Mouse (Mus musculus) intestine, embryonic 14.5 days (tissue): ENCODE data around the gene Tmc6. TPM values are rescaled to one million over a fixed set of nuclear protein-coding genes. Genes with fewer than 3 reads are reported as not detected.

ENCODE experiments used
- ATAC-seq: fragments of 200-750 bp; cut with Nextera tagmentation; replicated peaks from 2 replicates; pipeline ENCODE4 v1.8.0; 2017; ENCODE audit warnings: low read depth, moderate number of reproducible peaks, moderate TSS enrichment, moderate library complexity; ENCODE audit not compliant: low FRiP score, low TSS enrichment
- DNase-seq: peaks from one replicate; pipeline ENCODE4 v3.0.0-alpha.2; 2018; ENCODE audit warnings: low spot score
- H3K27ac ChIP-seq: fragments of 300-500 bp; sonication (generic); 2 replicates; pipeline ENCODE4 v1.5.1; 2014; ENCODE audit warnings: low read depth, mild to moderate bottlenecking, control low read depth
- H3K27me3 ChIP-seq: fragments of 300-500 bp; sonication (generic); replicated peaks from 2 replicates; pipeline ENCODE4 v1.6.1; 2014; ENCODE audit warnings: low read length, control low read depth; ENCODE audit not compliant: control insufficient read depth, insufficient read depth
- H3K36me3 ChIP-seq: fragments of 300-500 bp; sonication (generic); 2 replicates; pipeline ENCODE4 v1.6.1; 2014; ENCODE audit warnings: low read length, control low read depth; ENCODE audit not compliant: control insufficient read depth, insufficient read depth
- H3K4me1 ChIP-seq: fragments of 300-500 bp; sonication (generic); replicated peaks from 2 replicates; pipeline ENCODE4 v1.6.1; 2014; ENCODE audit warnings: low read length, control low read depth, mixed read lengths; ENCODE audit not compliant: control insufficient read depth, insufficient read depth
- H3K4me2 ChIP-seq: fragments of 300-500 bp; sonication (generic); 2 replicates; pipeline ENCODE4 v1.6.1; 2014; ENCODE audit warnings: low read length
- H3K4me3 ChIP-seq: fragments of 300-500 bp; sonication (generic); 2 replicates; pipeline ENCODE4 v1.5.1; 2014; ENCODE audit warnings: low read depth, low read length, control low read depth, mixed read lengths
- H3K9ac ChIP-seq: fragments of 300-500 bp; sonication (generic); 2 replicates; pipeline ENCODE4 v1.6.1; 2014; ENCODE audit warnings: mild to moderate bottlenecking, low read length
- H3K9me3 ChIP-seq: fragments of 300-500 bp; sonication (generic); 2 replicates; pipeline ENCODE4 v1.6.1; 2016; ENCODE audit warnings: low read length, control low read depth; ENCODE audit not compliant: control insufficient read depth
- WGBS: fragments of 180-500 bp; shearing (Covaris S2); extraction: QIAGEN DNeasy Blood & Tissue Kit; methylation state at CpG from one replicate; pipeline ENCODE4 v1.1.7; 2014; 5-methylcytosine and 5-hydroxymethylcytosine counted together
- polyA plus RNA-seq: library from polyadenylated mRNA; unstranded; fragments of >200 nt; fragmentation: Nextera tagmentation; extraction: Ambion mirVana; gene quantifications from 2 replicates; pipeline ENCODE4 v1.2.1, GENCODE M21; 2014

Gene Tmc6
- polyA plus RNA-seq, result 20.7 and 26.1 TPM in 2 replicates

GRCm38 (mm10) chr11:117781993-117782704 is at the start of gene Tmc6, which contains the start of gene Tmc8:
Gene Tmc6 (minus strand): TSS chr11:117782198.
Gene Tmc8 (plus strand): TSS chr11:117782076.
- peak within 1 kb of the TSS; percentile 53 for H3K9ac ChIP-seq
- WGBS, result 50% methylated on average over 24 of the region's 24 CpGs
- no peaks in the 10 kb centered on the region for H3K36me3 ChIP-seq
- H3K9me3 ChIP-seq, result no peaks in the 10 kb centered on the region
- DNase-seq, result no peak
- no peak for ATAC-seq
- peak within 1 kb of the TSS; percentile 89 for H3K4me2 ChIP-seq
- H3K27ac ChIP-seq, result peak within 1 kb of the TSS; percentile 83
- H3K27me3 ChIP-seq, result no peaks in the 10 kb centered on the region
- peak within 1 kb of the TSS; percentile 44 for H3K4me3 ChIP-seq
- peaks cover 32% of the 10 kb centered on the region for H3K4me1 ChIP-seq

- H3K27ac ChIP-seq, result peak overlapping the region; percentile 63; the same call in 1 of the 2 replicates
- no peaks in the 10 kb centered on the region for H3K36me3 ChIP-seq
- no peak for ATAC-seq
- 64% methylated on average over 9 of the region's 9 CpGs for WGBS
- no peaks in the 10 kb centered on the region for H3K27me3 ChIP-seq
- H3K4me3 ChIP-seq, result no peak overlapping the region
- no peak for DNase-seq
- no peak overlapping the region for H3K4me2 ChIP-seq
- H3K4me1 ChIP-seq, result peaks cover 48% of the 10 kb centered on the region
- peak overlapping the region; percentile 7; the same call in 1 of the 2 replicates for H3K9ac ChIP-seq
- H3K9me3 ChIP-seq, result no peaks in the 10 kb centered on the region
Observed at GRCm38 (mm10) chr11:117830401-117830800, 48.4 kb upstream of the Tmc6 start.

- no peak for ATAC-seq
- H3K27ac ChIP-seq, result peak overlapping the region; percentile 63
- H3K4me1 ChIP-seq, result peaks cover 48% of the 10 kb centered on the region
- WGBS, result 69% methylated on average over 2 of the region's 2 CpGs
- H3K4me2 ChIP-seq, result no peak overlapping the region
- H3K36me3 ChIP-seq, result no peaks in the 10 kb centered on the region
- H3K9ac ChIP-seq, result peak overlapping the region; percentile 7; the same call in 1 of the 2 replicates
- DNase-seq, result no peak
- no peaks in the 10 kb centered on the region for H3K9me3 ChIP-seq
- H3K4me3 ChIP-seq, result no peak overlapping the region
- H3K27me3 ChIP-seq, result no peaks in the 10 kb centered on the region
Observed at GRCm38 (mm10) chr11:117829671-117830215, 47.7 kb upstream of the Tmc6 start.

- H3K27ac ChIP-seq, result peak overlapping the region; percentile 63
- no peak for DNase-seq
- WGBS, result 39% methylated on average over 9 of the region's 9 CpGs
- peaks cover 52% of the 10 kb centered on the region for H3K4me1 ChIP-seq
- H3K27me3 ChIP-seq, result no peaks in the 10 kb centered on the region
- ATAC-seq, result no peak
- H3K9me3 ChIP-seq, result no peaks in the 10 kb centered on the region
- H3K9ac ChIP-seq, result no peak overlapping the region
- H3K4me2 ChIP-seq, result no peak overlapping the region
- no peak overlapping the region for H3K4me3 ChIP-seq
- no peaks in the 10 kb centered on the region for H3K36me3 ChIP-seq
Observed at GRCm38 (mm10) chr11:117828888-117829604, 47.0 kb upstream of the Tmc6 start.

- no peak overlapping the region for H3K4me2 ChIP-seq
- H3K27ac ChIP-seq, result peak overlapping the region; percentile 63
- 0 out of 2 replicates have a peak overlapping the region, but pooled peaks have one; percentile 5 for H3K9ac ChIP-seq
- H3K4me3 ChIP-seq, result no peak overlapping the region
- H3K9me3 ChIP-seq, result no peaks in the 10 kb centered on the region
- WGBS, result 66% methylated on average over 18 of the region's 18 CpGs
- H3K36me3 ChIP-seq, result 0 out of 2 replicates have a peak, but pooled peaks cover 3% of the 10 kb centered on the region
- no peak for DNase-seq
- no peak for ATAC-seq
- no peaks in the 10 kb centered on the region for H3K27me3 ChIP-seq
- H3K4me1 ChIP-seq, result peaks cover 56% of the 10 kb centered on the region
Observed at GRCm38 (mm10) chr11:117828149-117828887, 46.3 kb upstream of the Tmc6 start.

GRCm38 (mm10) chr11:117827386-117827785 is 45.4 kb upstream of the Tmc6 start:
- ATAC-seq, result no peak
- no peak overlapping the region for H3K27ac ChIP-seq
- no peak overlapping the region for H3K4me2 ChIP-seq
- no peaks in the 10 kb centered on the region for H3K9me3 ChIP-seq
- no peaks in the 10 kb centered on the region for H3K27me3 ChIP-seq
- H3K9ac ChIP-seq, result no peak overlapping the region
- H3K4me3 ChIP-seq, result no peak overlapping the region
- WGBS, result 45% methylated on average over 3 of the region's 3 CpGs
- DNase-seq, result no peak
- H3K4me1 ChIP-seq, result peaks cover 65% of the 10 kb centered on the region
- H3K36me3 ChIP-seq, result peaks cover 11% of the 10 kb centered on the region; the same call in 1 of the 2 replicates

GRCm38 (mm10) chr11:117826916-117827315 is 44.9 kb upstream of the Tmc6 start:
- Histone ChIP-seq H3K27me3 (no peaks in the 10 kb centered on the region), H3K4me2 (peak overlapping the region; percentile 58; the same call in 1 of the 2 replicates), H3K4me1 (peaks cover 62% of the 10 kb centered on the region), H3K27ac (no peak overlapping the region; the same call in 1 of the 2 replicates), H3K9me3 (no peaks in the 10 kb centered on the region), H3K4me3 (no peak overlapping the region), H3K36me3 (peaks cover 16% of the 10 kb centered on the region), H3K9ac (no peak overlapping the region)
- ATAC-seq, result no peak
- DNase-seq, result no peak
- WGBS, result 50% methylated on average over 8 of the region's 8 CpGs

GRCm38 (mm10) chr11:117826164-117826563 is 44.2 kb upstream of the Tmc6 start:
- Histone ChIP-seq H3K9me3 (no peaks in the 10 kb centered on the region), H3K4me3 (peak overlapping the region; percentile 57), H3K27ac (peak overlapping the region; percentile 89), H3K36me3 (peaks cover 23% of the 10 kb centered on the region), H3K4me1 (peaks cover 62% of the 10 kb centered on the region), H3K9ac (peak overlapping the region; percentile 75), H3K4me2 (peak overlapping the region; percentile 58), H3K27me3 (no peaks in the 10 kb centered on the region)
- ATAC-seq (0 out of 2 replicates have a peak, but pooled peaks have one; percentile 19), DNase-seq (no peak)
- 7% methylated on average over 5 of the region's 5 CpGs for WGBS
